Mouse (Mus musculus): ENCODE results near the gene Vmn2r76. TPM values are rescaled to one million over a fixed set of nuclear protein-coding genes. Genes with fewer than 3 reads are reported as not detected.
"Not testable (repeated sequence)": the region's sequence is repeated elsewhere in the genome, so short reads cannot be mapped to it uniquely, and the experiment has no call there.

Vmn2r76 gene
- polyA plus RNA-seq (2015; fragmentation: Nextera tagmentation; extraction: Ambion mirVana) = not detected in 2 replicates

- no peaks in the 10 kb centered on the region for H3K36me3 ChIP-seq
- no peaks in the 10 kb centered on the region for H3K4me1 ChIP-seq
- H3K4me2 ChIP-seq = no peak within 1 kb of the TSS
- no peak within 1 kb of the TSS for H3K9ac ChIP-seq
- no peak for ATAC-seq (ENCODE audit: extremely low read depth, insufficient number of reproducible peaks, low FRiP score, low TSS enrichment)
- H3K9me3 ChIP-seq = no peaks in the 10 kb centered on the region; the same call in 1 of the 2 replicates
- no peak within 1 kb of the TSS for H3K27ac ChIP-seq (replicated peaks)
- 60% methylated on average over 1 of the region's 1 CpGs for WGBS
- no peaks in the 10 kb centered on the region for H3K27me3 ChIP-seq (replicated peaks)
- H3K4me3 ChIP-seq = no peak within 1 kb of the TSS
Observed at GRCm38 (mm10) chr7:86246208-86246607, at the start of gene Vmn2r76. Vmn2r76 (minus strand) TSS chr7:86246308.

GRCm38 (mm10) chr7:86277072-86277471, 31.0 kb upstream of the Vmn2r76 start, which contains the start of gene Olfr310:
Olfr310 (minus strand) TSS chr7:86277172.
- no peaks in the 10 kb centered on the region for H3K4me1 ChIP-seq
- H3K36me3 ChIP-seq = no peaks in the 10 kb centered on the region
- no peak for ATAC-seq (ENCODE audit: extremely low read depth, insufficient number of reproducible peaks, low FRiP score, low TSS enrichment)
- no peak within 1 kb of the TSS for H3K4me2 ChIP-seq
- H3K27ac ChIP-seq (replicated peaks) = no peak within 1 kb of the TSS
- no peaks in the 10 kb centered on the region for H3K9me3 ChIP-seq
- no peak within 1 kb of the TSS for H3K9ac ChIP-seq
- H3K4me3 ChIP-seq = no peak within 1 kb of the TSS
- WGBS = 44% methylated on average over 1 of the region's 1 CpGs
- H3K27me3 ChIP-seq (replicated peaks) = no peaks in the 10 kb centered on the region

- Histone ChIP-seq H3K4me1 (no peaks in the 10 kb centered on the region), H3K27ac (replicated peaks) (no peak overlapping the region), H3K27me3 (replicated peaks) (no peaks in the 10 kb centered on the region), H3K9ac (no peak overlapping the region), H3K4me3 (no peak overlapping the region), H3K9me3 (no peaks in the 10 kb centered on the region; the same call in 1 of the 2 replicates), H3K4me2 (no peak overlapping the region), H3K36me3 (no peaks in the 10 kb centered on the region)
- ATAC-seq (ENCODE audit: extremely low read depth, insufficient number of reproducible peaks, low FRiP score, low TSS enrichment) = no peak
Observed at GRCm38 (mm10) chr7:86211345-86211744, 34.8 kb downstream of the Vmn2r76 start.

- not testable (repeated sequence) for H3K9ac ChIP-seq; H3K4me1 ChIP-seq; H3K4me3 ChIP-seq; H3K36me3 ChIP-seq; ATAC-seq (ENCODE audit: extremely low read depth, insufficient number of reproducible peaks, low FRiP score, low TSS enrichment); H3K27ac ChIP-seq (replicated peaks); H3K9me3 ChIP-seq; H3K4me2 ChIP-seq; H3K27me3 ChIP-seq (replicated peaks)
- WGBS = 54% methylated on average over 1 of the region's 1 CpGs
Observed at GRCm38 (mm10) chr7:86171678-86172077, 74.4 kb downstream of the Vmn2r76 start, which contains the start of gene Vmn2r75. Vmn2r75 (minus strand) TSS chr7:86171778.

Other genes starting within 250 kb of the Vmn2r76 start
- gene Vmn2r75, start 74.5 kb downstream of the Vmn2r76 start, polyA plus RNA-seq (2015; fragmentation: Nextera tagmentation; extraction: Ambion mirVana) = not detected in 2 replicates
- gene Olfr310, start 30.9 kb upstream of the Vmn2r76 start, polyA plus RNA-seq (2015; fragmentation: Nextera tagmentation; extraction: Ambion mirVana) = not detected in 2 replicates
- gene Olfr309, start 67.4 kb upstream of the Vmn2r76 start, polyA plus RNA-seq (2015; fragmentation: Nextera tagmentation; extraction: Ambion mirVana) = not detected in 2 replicates
- gene Olfr308, start 79.3 kb upstream of the Vmn2r76 start, polyA plus RNA-seq (2015; fragmentation: Nextera tagmentation; extraction: Ambion mirVana) = not detected in 2 replicates
- not detected in 2 replicates for gene Olfr307, start 91.3 kb upstream of the Vmn2r76 start, polyA plus RNA-seq (2015; fragmentation: Nextera tagmentation; extraction: Ambion mirVana)
- not detected in 2 replicates for gene Olfr305, start 120.6 kb upstream of the Vmn2r76 start, polyA plus RNA-seq (2015; fragmentation: Nextera tagmentation; extraction: Ambion mirVana)
- not detected in 2 replicates for gene Olfr304, start 140.3 kb upstream of the Vmn2r76 start, polyA plus RNA-seq (2015; fragmentation: Nextera tagmentation; extraction: Ambion mirVana)
- not detected in 2 replicates for gene Olfr303, start 151.5 kb upstream of the Vmn2r76 start, polyA plus RNA-seq (2015; fragmentation: Nextera tagmentation; extraction: Ambion mirVana)
- gene Olfr301, start 157.5 kb upstream of the Vmn2r76 start, polyA plus RNA-seq (2015; fragmentation: Nextera tagmentation; extraction: Ambion mirVana) = not detected in 2 replicates
- gene Olfr299, start 213.6 kb upstream of the Vmn2r76 start, polyA plus RNA-seq (2015; fragmentation: Nextera tagmentation; extraction: Ambion mirVana) = not detected in 2 replicates
- gene Olfr298, start 246.2 kb upstream of the Vmn2r76 start, polyA plus RNA-seq (2015; fragmentation: Nextera tagmentation; extraction: Ambion mirVana) = not detected in 2 replicates